Mouse (Mus musculus): ENCODE results near the gene Pax7.

Pax7 gene

GRCm38 (mm10) chr4:139689627-139690269, 143.6 kb downstream of the Pax7 start:
- no peak for DNase-seq (ENCODE audit: low read depth, low spot score)

GRCm38 (mm10) chr4:139688058-139688457, 145.3 kb downstream of the Pax7 start:
- no peak for DNase-seq (ENCODE audit: low read depth, low spot score)

Measured in forelimb bud, embryonic 11.5 days (tissue).